Mouse (Mus musculus) layer of hippocampus, adult 9-11 months (tissue): ENCODE measurements around the gene Prkn.
A peak's percentile ranks its signal among the peaks of the same experiment; 100 is the strongest.

Experiments
- DNase-seq: peaks from one replicate; pipeline ENCODE4 v3.0.0; 2022

The Prkn gene

DNA sequence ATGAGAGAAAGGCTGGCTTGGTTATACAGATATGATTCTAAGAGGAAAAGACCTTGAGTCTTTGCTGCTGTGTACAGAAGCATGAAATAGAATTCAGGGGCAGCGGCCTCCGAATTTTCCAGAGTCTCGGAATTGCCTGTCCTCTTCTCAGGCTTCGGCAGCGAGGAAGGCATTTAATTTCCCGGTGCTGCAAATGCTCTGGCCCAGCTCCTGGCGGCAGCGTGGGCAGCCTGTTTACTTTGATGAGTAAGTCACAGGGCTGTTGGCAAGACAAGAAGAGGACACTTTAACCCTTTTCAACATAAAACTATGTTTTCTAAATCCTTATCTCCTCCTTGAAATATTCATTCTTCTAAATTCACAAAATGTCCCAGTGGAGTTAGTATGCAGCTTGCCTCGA lies 462.9 kb downstream of the Prkn start:
- peak; percentile 53 for DNase-seq

DNA sequence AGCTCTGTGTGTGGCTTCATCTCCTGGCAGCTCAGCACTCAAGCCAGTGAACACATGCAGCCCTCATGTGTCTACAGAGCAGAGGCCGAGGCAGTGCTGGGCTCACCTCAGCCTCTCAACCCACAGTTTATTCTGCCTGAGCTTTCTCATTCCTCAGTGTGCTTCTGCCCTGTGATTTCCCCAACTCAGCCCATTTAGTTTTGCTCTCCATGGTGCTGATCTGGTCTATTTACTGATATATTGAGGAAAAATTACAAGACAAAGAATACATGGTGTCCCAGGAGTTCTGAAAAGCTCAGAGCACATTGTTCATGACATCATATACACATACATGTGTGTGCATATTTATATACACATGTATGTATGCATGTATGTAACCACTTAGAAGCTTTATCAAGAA lies 469.7 kb downstream of the Prkn start:
- DNase-seq: no peak

DNA sequence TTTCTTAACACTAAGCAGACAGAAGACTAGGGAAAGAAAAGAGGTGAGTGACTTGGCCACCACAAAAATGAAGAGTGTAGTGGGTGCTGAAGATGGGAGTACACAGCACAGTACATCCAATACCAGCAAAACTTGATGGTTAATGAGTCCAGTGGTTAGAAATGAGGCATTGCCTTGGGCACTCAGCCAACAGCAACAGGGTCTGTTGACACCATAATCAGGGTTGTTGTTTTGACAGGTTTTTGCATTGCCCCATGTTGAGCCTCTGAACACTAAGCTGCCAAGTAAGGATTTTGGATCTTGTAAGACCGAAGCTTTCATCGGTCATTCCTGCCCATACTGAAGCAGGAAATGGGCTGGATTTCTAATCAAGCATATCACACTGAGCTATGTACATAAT lies 474.0 kb downstream of the Prkn start:
- DNase-seq: no peak

- DNase-seq: no peak
Measured at GRCm38 (mm10) chr17:11315675-11316074, 475.5 kb downstream of the Prkn start.

- DNase-seq: no peak
Measured at GRCm38 (mm10) chr17:11318946-11319345, 478.8 kb downstream of the Prkn start.

DNA sequence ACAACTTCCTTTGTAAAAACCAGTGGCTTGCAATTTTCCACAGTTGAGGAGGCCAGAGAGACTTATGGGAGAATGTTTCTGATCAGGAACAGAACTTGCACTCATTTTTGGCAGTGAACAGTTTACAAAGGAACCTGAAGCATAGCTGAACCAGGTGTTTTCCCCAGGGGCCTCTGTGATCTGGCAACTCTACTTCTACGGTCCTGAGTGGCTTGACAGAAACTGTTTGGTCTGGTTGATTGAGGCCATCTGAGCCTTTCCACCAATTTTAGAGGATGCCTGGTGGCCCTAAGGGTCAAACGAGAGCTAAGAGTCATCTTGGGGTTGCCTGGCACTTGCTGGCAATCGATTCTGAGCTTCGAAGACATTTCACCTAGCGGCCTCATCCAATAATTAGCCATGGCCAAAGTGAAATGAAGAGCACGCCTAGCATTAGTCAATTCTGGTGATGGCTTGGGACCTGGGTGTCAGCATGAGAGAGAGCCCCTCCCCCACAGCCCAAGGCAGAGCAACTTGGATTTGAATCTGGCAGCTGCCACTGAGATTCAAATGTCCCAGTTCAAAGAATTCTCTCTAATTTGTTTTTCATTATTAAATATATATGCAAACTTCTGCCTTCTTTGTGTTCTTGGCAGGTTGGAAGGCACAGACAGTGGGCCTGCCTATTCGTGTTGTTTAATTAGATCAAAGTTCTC lies 479.6 kb downstream of the Prkn start:
- no peak for DNase-seq

GRCm38 (mm10) chr17:11332081-11332480 lies 491.9 kb downstream of the Prkn start:
- no peak for DNase-seq

GRCm38 (mm10) chr17:11333741-11334140 lies 493.6 kb downstream of the Prkn start:
- no peak for DNase-seq

GRCm38 (mm10) chr17:11336156-11336555 lies 496.0 kb downstream of the Prkn start:
- peak; percentile 36 for DNase-seq

DNA sequence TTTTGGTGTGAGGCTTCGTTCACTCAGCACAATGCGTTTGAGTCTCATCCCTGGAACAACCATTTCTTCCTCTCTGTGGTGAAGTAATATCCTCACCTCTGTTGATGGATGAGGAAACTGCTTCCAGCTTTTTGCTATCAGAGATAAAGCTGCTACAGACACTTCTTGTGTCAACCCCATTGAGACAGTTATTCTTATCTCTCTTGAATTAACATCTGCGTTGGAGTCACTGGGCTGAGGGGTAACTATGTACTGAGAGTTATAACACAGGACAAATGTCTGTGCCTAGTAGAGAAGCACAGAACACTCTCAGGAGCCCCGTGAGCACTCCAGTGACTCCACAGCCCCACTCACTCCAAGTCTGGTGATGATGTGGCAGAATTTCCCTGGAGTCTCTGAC lies 500.2 kb downstream of the Prkn start:
- DNase-seq: no peak

DNA sequence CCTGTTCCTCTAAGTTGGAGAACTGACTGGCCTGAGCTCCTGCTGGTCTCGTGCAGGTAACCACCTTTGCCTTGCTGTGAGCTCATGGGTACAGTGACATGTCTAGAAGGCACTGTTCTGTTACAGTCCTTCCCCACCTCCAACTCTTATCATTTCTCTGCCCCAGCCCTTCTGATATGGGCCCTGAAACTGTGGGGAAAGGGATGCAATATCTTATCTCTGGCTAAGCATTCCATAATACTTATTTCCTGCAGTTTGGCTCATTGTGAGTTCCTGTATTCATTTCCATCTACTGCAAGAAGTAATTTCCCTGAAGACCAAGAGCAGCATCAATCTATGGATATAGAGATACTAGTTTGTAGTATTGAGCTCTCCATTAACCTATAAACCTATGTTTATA lies 506.1 kb downstream of the Prkn start:
- no peak for DNase-seq

DNA sequence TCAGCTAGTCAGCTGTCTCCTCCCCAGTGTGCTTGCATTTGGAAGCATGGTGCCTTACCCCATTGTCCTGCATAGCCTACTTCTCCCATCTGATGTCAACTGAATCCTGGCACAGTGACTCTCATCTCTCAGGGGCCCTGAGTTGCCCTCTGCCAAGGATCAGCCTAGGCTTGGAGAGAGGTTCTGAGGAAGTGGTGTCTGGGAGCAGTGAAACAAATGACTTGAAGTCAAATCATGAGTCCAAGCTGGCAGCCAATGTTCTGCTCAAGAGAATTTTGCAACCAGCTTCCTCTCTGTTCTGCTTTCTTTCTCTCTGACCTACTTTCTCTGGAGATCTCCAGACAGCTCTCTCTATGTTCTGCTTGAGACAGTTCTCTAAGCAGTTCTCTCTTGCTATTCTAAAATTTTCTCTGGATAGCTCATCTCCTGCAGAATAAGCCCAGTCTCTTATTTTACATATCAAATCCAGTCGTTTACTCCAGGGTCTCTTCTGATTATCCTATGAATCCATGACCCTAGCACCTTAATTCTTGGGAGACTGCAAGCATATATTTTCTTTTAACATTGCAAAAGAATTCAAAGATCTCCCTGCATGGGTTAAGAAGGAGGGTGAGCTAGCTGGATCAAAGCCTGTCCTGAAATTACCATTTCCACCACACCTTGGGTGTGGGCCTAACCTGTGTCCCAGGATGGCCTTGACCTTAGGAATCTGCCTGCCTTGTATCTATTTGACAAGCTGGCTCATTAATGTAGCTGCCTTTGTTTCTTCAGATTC lies 512.8 kb downstream of the Prkn start:
- peak; percentile 50 for DNase-seq

- no peak for DNase-seq
Measured at GRCm38 (mm10) chr17:11353553-11353945, 513.4 kb downstream of the Prkn start.

GRCm38 (mm10) chr17:11354348-11354747 lies 514.2 kb downstream of the Prkn start:
- peak; percentile 39 for DNase-seq

DNA sequence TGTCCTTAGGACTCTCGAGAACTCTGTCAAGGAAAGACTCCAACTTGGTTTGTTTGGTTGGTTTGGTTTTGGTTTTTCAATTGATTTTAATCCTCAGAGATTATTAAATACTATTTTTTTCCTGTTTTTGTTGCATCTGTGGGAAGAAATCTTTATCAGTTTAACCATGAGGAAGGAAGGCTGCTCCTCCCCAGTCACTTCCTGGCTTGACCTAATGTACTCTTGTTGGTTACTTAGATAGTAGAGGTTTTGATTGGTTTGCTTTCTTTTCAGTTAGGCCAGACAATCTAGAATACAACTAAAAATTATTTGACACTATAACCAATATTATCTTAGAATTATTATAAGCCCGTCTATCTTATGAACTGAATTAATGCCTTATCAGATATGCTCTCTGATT lies 535.3 kb downstream of the Prkn start:
- no peak for DNase-seq

- DNase-seq: peak; percentile 12
Measured at GRCm38 (mm10) chr17:11383364-11383962, 543.3 kb downstream of the Prkn start.

GRCm38 (mm10) chr17:11385246-11385645 lies 545.1 kb downstream of the Prkn start:
- peak; percentile 87 for DNase-seq

GRCm38 (mm10) chr17:11392622-11393294 lies 552.6 kb downstream of the Prkn start:
- no peak for DNase-seq

DNA sequence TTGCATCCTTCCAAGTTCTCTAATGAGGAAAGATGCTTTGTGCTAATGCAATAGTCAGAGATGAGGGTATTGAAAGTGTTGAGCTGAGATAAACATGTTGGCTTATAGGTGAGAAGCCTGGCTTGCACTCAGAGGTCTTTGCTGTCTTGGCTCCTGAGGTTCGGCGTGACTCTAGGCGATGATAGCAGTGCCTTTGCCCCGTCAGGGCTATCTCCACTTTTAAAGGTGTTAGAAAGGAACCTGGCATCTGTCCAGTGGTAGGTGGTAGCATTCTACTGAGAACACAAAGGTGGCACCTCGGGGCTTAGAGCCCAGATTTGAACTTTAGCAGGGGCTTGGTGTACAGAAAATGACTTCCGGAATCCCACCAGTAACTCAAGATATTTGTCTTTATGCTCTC lies 554.4 kb downstream of the Prkn start:
- no peak for DNase-seq

GRCm38 (mm10) chr17:11397678-11398077 lies 557.5 kb downstream of the Prkn start:
- DNase-seq: no peak

DNA sequence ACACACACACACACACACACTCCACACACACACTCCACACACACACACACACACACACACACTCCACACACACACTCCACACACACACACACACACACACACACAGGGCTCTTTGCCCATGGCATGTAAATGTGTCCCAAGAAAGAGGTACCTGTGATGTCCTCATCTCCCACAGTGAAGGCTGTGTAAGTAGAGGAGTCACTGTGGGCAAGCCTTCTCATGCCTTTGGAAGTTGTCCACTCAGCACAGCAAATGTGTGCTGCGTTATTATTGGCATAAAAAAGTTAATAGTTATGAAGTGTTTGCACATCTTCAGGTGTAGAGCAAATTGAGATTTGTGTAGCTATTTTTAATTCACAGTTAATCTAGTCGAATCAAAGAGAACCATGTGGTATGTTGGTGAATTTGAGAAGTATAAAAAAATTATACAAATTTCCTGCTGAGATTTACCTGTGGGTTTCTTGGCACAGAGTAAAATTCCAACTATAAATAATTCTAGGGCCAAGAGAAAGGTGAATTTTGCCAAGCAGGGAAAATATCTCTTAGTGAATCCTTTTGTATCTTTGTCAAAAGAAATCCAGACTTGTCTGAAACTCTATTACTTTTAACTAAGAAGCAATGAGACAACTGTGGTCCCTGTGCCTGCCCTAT lies 562.2 kb downstream of the Prkn start:
- DNase-seq: no peak

DNA sequence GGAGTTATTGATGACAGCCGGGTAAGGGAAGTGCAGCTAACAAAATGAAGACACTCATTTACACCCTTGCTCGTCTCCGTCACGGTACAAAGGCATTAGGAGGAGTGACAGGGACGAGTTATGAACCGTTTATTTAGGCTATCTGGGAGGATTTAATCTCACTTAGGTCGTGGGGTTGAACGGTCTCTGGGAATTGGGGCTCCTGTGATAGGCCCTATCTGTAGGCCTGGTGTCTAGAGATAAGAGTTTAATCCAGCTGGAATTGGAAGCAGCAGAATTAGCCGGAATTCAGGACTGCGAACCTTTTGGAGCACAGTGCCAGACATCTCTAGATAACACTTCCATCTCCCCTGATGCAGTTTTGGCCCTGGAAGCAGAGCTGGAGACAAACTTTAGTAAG lies 571.2 kb downstream of the Prkn start:
- DNase-seq: no peak

DNA sequence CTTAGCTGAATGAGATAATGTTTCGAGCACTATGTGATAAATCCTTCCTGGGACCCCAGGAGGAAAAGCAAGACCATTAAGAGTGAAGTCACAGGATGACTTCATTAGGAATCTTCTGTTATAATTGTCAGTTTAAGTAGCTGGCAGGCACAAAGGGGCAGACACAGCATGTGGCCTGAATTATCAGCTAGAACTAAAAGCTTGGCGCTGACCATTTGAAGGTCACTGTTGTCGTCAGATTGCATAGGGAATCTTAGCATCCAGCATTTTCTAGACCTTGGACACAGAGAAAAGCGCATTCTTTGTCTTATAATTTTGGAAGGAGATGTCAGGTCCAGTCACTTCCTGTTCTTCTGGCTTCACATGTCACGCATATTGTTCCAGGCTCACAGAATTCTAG lies 573.5 kb downstream of the Prkn start:
- DNase-seq: no peak
